Mouse (Mus musculus): Measurements from ENCODE around the gene Acvrl1.

Gene Acvrl1

GRCm38 (mm10) chr15:101165658-101166437, 37.5 kb downstream of the Acvrl1 start:
- POLR2A ChIA-PET: interaction anchor here in 3 of 4 experiments (0.8 to 5.4 kb wide), 11 partner anchors 7 to 73 kb away, joined by 3 to 55 read pairs (median 10); partner anchors contain the start of gene Acvr1b (in 2 of the 3)
- CTCF ChIA-PET: no interaction called here

- POLR2A ChIA-PET: interaction anchor here in 2 of 4 experiments (0.6 to 1.2 kb wide), 6 partner anchors 13 to 215 kb away, joined by 3 to 6 read pairs (median 4); no protein-coding TSS in a partner anchor
- CTCF ChIA-PET: interaction anchor here in 1 of 4 experiments (0.7 kb wide), 1 partner anchor 410 kb away, joined by 3 read pairs; no protein-coding TSS in a partner anchor
Measured at GRCm38 (mm10) chr15:101167553-101167952, 39.2 kb downstream of the Acvrl1 start.

- ChIA-PET CTCF (interaction anchor here in 1 of 4 experiments (0.6 to 1.9 kb wide), 3 partner anchors 28 to 1898 kb away, joined by 3 to 6 read pairs (median 4); no protein-coding TSS in a partner anchor), POLR2A (interaction anchor here (0.7 to 1.5 kb wide), 12 partner anchors 9 to 676 kb away, joined by 3 to 6 read pairs (median 3); no protein-coding TSS in a partner anchor)
Measured at GRCm38 (mm10) chr15:101169910-101170309, 41.6 kb downstream of the Acvrl1 start.

GRCm38 (mm10) chr15:101170413-101170980, 42.2 kb downstream of the Acvrl1 start:
- CTCF ChIA-PET: interaction anchor here in 1 of 4 experiments (0.8 to 1.9 kb wide), 4 partner anchors 15 to 403 kb away, joined by 3 to 6 read pairs (median 4); no protein-coding TSS in a partner anchor
- POLR2A ChIA-PET: interaction anchor here (0.7 to 1.5 kb wide), 11 partner anchors 9 to 676 kb away, joined by 3 to 6 read pairs (median 3); no protein-coding TSS in a partner anchor

GRCm38 (mm10) chr15:101171272-101171671, 43.0 kb downstream of the Acvrl1 start:
- ChIA-PET POLR2A (interaction anchor here in 2 of 4 experiments (1.1 to 3.9 kb wide), 5 partner anchors 8 to 83 kb away, joined by 3 to 55 read pairs (median 5); no protein-coding TSS in a partner anchor), CTCF (interaction anchor here in 1 of 4 experiments (0.8 to 0.9 kb wide), 2 partner anchors 14 to 403 kb away, joined by 3 to 4 read pairs; no protein-coding TSS in a partner anchor)

- POLR2A ChIA-PET: interaction anchor here (0.5 to 3.9 kb wide), 6 partner anchors 8 to 1441 kb away, joined by 3 to 55 read pairs (median 5); no protein-coding TSS in a partner anchor
- CTCF ChIA-PET: interaction anchor here in 1 of 4 experiments (1.8 kb wide), 1 partner anchor 26 kb away, joined by 4 read pairs; no protein-coding TSS in a partner anchor
Measured at GRCm38 (mm10) chr15:101172016-101172415, 43.7 kb downstream of the Acvrl1 start.

GRCm38 (mm10) chr15:101173421-101174211, 45.3 kb downstream of the Acvrl1 start, which contains the start of gene Acvr1b:
Gene Acvr1b, plus strand, starts transcription at chr15:101174067.
- ChIA-PET POLR2A (interaction anchor here (0.5 to 3.9 kb wide), 40 partner anchors 8 to 946 kb away, joined by 3 to 55 read pairs (median 3); partner anchors contain the start of genes Grasp (in 2 of the 4) and Atf1 (in 1 of the 4)), CTCF (interaction anchor here in 3 of 4 experiments (0.6 to 1.8 kb wide), 17 partner anchors 9 to 716 kb away, joined by 3 to 6 read pairs (median 3); no protein-coding TSS in a partner anchor)

GRCm38 (mm10) chr15:101174294-101175130, 46.2 kb downstream of the Acvrl1 start:
- POLR2A ChIA-PET: interaction anchor here (0.5 to 3.9 kb wide), 24 partner anchors 9 to 1510 kb away, joined by 3 to 55 read pairs (median 3); no protein-coding TSS in a partner anchor
- CTCF ChIA-PET: interaction anchor here in 3 of 4 experiments (0.6 to 1.4 kb wide), 6 partner anchors 23 to 717 kb away, joined by 3 to 5 read pairs (median 4); no protein-coding TSS in a partner anchor

- ChIA-PET POLR2A (interaction anchor here (0.7 to 3.9 kb wide), 9 partner anchors 11 to 1511 kb away, joined by 3 to 55 read pairs (median 3); no protein-coding TSS in a partner anchor), CTCF (no interaction called here)
Measured at GRCm38 (mm10) chr15:101175131-101175460, 46.8 kb downstream of the Acvrl1 start.

GRCm38 (mm10) chr15:101175613-101176283, 47.4 kb downstream of the Acvrl1 start:
- ChIA-PET POLR2A (no interaction called here), CTCF (no interaction called here)

- CTCF ChIA-PET: interaction anchor here in 1 of 4 experiments (0.5 to 0.6 kb wide), 2 partner anchors 120 to 360 kb away, joined by 3 to 4 read pairs; no protein-coding TSS in a partner anchor
- POLR2A ChIA-PET: interaction anchor here in 2 of 4 experiments (0.6 to 1.4 kb wide), 2 partner anchors 13 to 323 kb away, joined by 3 to 6 read pairs; no protein-coding TSS in a partner anchor
Measured at GRCm38 (mm10) chr15:101176284-101176680, 48.0 kb downstream of the Acvrl1 start.

GRCm38 (mm10) chr15:101176795-101177691, 48.7 kb downstream of the Acvrl1 start:
- CTCF ChIA-PET: interaction anchor here in 1 of 4 experiments (0.5 to 0.6 kb wide), 2 partner anchors 119 to 360 kb away, joined by 3 to 4 read pairs; no protein-coding TSS in a partner anchor
- POLR2A ChIA-PET: interaction anchor here in 3 of 4 experiments (0.6 to 1.4 kb wide), 4 partner anchors 8 to 324 kb away, joined by 3 to 6 read pairs (median 4); no protein-coding TSS in a partner anchor

GRCm38 (mm10) chr15:101180363-101181105, 52.2 kb downstream of the Acvrl1 start:
- ChIA-PET CTCF (interaction anchor here (0.5 to 3.7 kb wide), 10 partner anchors 13 to 62 kb away, joined by 3 to 19 read pairs (median 4); no protein-coding TSS in a partner anchor), POLR2A (interaction anchor here in 3 of 4 experiments (0.6 to 5.5 kb wide), 21 partner anchors 10 to 897 kb away, joined by 3 to 35 read pairs (median 4); partner anchors contain the start of genes Dazap2 (in 1 of the 3) and Grasp (in 1 of the 3))

GRCm38 (mm10) chr15:101181106-101181466, 52.8 kb downstream of the Acvrl1 start:
- CTCF ChIA-PET: interaction anchor here in 3 of 4 experiments (0.6 to 3.7 kb wide), 8 partner anchors 17 to 62 kb away, joined by 3 to 19 read pairs (median 4); no protein-coding TSS in a partner anchor
- POLR2A ChIA-PET: interaction anchor here in 3 of 4 experiments (0.5 to 5.5 kb wide), 21 partner anchors 9 to 897 kb away, joined by 3 to 35 read pairs (median 4); partner anchors contain the start of genes Dazap2 (in 1 of the 3) and Grasp (in 1 of the 3)

Measured in embryonic stem cell, embryonic (primary cell).